Mouse (Mus musculus): Measurements from ENCODE around the gene Zzef1. TPM values are rescaled to one million over a fixed set of nuclear protein-coding genes. Genes with fewer than 3 reads are reported as not detected.

The Zzef1 gene
- polyA plus RNA-seq, 1 experiment = 25.8 TPM

DNA sequence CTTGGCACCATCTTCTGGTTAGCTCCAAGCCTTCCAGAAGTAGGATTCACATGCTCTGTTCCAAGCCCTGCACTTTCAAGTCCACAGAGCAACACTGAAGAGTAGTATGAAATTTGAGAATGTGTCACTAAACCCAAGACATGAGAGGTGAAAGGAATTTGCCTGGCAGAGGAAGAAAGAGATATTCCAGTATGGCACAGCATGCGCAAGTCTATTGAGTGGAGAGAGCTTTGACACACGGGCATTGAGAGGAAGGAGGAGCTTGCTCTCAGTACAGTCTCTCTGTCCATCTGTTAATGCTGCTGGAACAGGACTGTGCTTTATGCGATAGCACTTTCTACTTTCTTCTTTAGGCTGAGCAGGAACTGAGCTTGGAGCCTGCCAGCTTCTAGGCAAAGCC lies 7.0 kb downstream of the Zzef1 start:
- TF ChIP-seq POLR2A (IDR thresholded peaks at IDR 0.05; ENCODE audit: borderline replicate concordance, low read depth, low read length) (no peak), CTCF (IDR thresholded peaks at IDR 0.05; ENCODE audit: low read depth, low read length) (no peak)
- peaks cover 17% of the 10 kb centered on the region for H3K4me1 ChIP-seq (ENCODE audit: control insufficient read depth, insufficient read depth, low read length)
- no peak overlapping the region for H3K4me3 ChIP-seq (ENCODE audit: insufficient read depth, low read length)
- no peak overlapping the region for H3K27ac ChIP-seq (ENCODE audit: insufficient read depth, low read depth, low read length)

DNA sequence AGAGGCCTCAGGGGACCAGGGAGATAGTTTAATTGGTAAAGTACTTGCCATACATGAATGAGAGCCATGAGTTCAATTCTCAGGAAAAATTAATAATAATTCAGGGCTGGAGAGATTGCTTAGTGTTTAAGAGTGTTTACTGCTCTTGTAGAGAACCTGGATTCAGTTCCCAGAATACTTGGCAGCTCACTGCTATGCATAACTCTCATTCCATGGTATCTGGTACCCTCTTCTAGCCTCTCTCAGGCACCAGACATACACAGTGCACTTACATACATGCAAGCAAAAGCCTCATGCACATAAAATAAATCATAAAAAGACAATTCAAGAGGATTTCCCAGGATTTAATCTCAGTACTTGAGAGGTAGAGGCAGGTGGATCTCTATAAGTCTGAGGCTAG lies 8.6 kb downstream of the Zzef1 start:
- H3K4me3 ChIP-seq (ENCODE audit: insufficient read depth, low read length) = no peak overlapping the region
- no peak overlapping the region for H3K27ac ChIP-seq (ENCODE audit: insufficient read depth, low read depth, low read length)
- no peak for TF ChIP-seq POLR2A (IDR thresholded peaks at IDR 0.05; ENCODE audit: borderline replicate concordance, low read depth, low read length)
- TF ChIP-seq CTCF (IDR thresholded peaks at IDR 0.05; ENCODE audit: low read depth, low read length) = no peak
- H3K4me1 ChIP-seq (ENCODE audit: control insufficient read depth, insufficient read depth, low read length) = peaks cover 18% of the 10 kb centered on the region

DNA sequence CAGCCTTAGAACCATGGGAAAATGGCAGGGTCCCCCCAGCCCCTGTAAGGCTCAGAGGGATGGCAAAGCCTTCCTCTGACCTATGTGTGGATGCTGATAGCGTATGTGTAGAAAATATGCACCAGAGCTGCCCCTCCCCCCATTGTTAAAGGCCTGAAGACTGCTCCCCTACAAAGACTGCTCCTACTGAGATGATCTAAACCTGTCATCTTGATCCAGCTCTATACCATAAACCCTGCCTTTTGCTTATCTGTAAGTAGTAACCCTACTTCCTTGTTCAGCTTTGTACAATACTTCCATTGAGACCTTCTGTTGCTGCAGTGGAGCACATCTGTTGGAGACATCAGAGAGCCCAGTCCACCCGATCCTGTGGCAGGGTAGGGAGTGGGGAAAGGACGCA lies 9.2 kb downstream of the Zzef1 start:
- peaks cover 19% of the 10 kb centered on the region for H3K4me1 ChIP-seq (ENCODE audit: control insufficient read depth, insufficient read depth, low read length)
- H3K27ac ChIP-seq (ENCODE audit: insufficient read depth, low read depth, low read length) = no peak overlapping the region
- H3K4me3 ChIP-seq (ENCODE audit: insufficient read depth, low read length) = no peak overlapping the region
- TF ChIP-seq POLR2A (IDR thresholded peaks at IDR 0.05; ENCODE audit: borderline replicate concordance, low read depth, low read length) (no peak), CTCF (IDR thresholded peaks at IDR 0.05; ENCODE audit: low read depth, low read length) (no peak)

DNA sequence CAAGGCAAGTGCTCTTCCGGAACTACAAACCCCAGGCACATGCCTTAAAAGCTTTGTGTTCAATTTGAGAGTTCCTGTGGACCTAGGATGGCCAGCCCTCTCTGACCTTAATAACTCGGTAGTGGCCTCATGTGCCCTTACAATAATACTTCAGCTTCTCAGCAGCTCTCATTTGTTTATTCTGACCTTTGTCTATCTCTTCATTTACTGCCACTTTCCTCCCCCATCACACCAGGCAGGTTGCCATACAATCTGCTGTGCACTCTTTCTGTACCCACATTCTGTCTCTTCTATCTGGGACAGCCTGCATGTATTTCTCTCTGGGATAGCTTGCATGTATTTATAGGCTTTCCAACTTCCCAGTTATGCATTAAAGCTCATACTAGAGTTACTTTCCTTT lies 10.5 kb downstream of the Zzef1 start:
- Histone ChIP-seq H3K4me3 (ENCODE audit: insufficient read depth, low read length) (no peak overlapping the region), H3K27ac (ENCODE audit: insufficient read depth, low read depth, low read length) (no peak overlapping the region), H3K4me1 (ENCODE audit: control insufficient read depth, insufficient read depth, low read length) (peaks cover 23% of the 10 kb centered on the region)
- no peak for TF ChIP-seq POLR2A (IDR thresholded peaks at IDR 0.05; ENCODE audit: borderline replicate concordance, low read depth, low read length)
- TF ChIP-seq CTCF (IDR thresholded peaks at IDR 0.05; ENCODE audit: low read depth, low read length) = no peak

DNA sequence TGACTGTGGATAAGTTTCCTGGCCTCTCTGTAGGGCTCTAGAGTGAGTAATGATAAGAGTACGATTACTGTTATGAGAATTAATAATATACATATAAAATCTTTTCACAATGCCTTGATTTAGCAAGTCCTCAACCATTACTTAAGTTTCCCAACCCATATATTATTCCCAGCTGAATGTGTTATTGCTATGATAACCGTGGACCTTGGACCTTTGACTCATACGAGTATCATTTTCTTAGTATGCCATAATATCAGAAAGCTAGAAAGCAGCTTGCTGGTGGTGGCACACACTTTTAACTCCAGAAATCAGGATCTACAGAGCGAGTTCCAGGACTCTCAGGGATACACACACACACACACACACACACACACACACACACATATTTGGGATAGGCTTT lies 12.0 kb downstream of the Zzef1 start:
- Histone ChIP-seq H3K27ac (ENCODE audit: insufficient read depth, low read depth, low read length) (no peak overlapping the region), H3K4me1 (ENCODE audit: control insufficient read depth, insufficient read depth, low read length) (peaks cover 34% of the 10 kb centered on the region), H3K4me3 (ENCODE audit: insufficient read depth, low read length) (no peak overlapping the region)
- no peak for TF ChIP-seq CTCF (IDR thresholded peaks at IDR 0.05; ENCODE audit: low read depth, low read length)
- TF ChIP-seq POLR2A (IDR thresholded peaks at IDR 0.05; ENCODE audit: borderline replicate concordance, low read depth, low read length) = no peak

DNA sequence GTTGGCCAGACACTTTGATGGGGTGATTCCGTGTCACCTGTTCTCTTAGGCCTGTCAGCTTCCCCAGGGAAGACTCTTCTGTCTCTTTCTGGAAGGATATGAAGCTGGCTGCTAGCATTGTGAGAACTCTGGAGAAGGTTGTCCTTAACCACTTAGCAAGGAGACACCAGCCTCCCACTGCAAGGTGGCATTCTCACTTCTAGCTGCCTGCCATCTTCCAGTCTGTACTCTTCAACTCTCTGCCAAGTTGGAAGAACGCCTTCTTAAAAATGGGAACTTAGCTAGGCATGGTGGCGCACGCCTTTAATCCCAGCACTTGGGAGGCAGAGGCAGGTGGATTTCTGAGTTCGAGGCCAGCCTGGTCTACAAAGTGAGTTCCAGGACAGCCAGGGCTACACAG lies 17.7 kb downstream of the Zzef1 start:
- TF ChIP-seq CTCF (IDR thresholded peaks at IDR 0.05; ENCODE audit: low read depth, low read length) (no peak), POLR2A (IDR thresholded peaks at IDR 0.05; ENCODE audit: borderline replicate concordance, low read depth, low read length) (no peak)

DNA sequence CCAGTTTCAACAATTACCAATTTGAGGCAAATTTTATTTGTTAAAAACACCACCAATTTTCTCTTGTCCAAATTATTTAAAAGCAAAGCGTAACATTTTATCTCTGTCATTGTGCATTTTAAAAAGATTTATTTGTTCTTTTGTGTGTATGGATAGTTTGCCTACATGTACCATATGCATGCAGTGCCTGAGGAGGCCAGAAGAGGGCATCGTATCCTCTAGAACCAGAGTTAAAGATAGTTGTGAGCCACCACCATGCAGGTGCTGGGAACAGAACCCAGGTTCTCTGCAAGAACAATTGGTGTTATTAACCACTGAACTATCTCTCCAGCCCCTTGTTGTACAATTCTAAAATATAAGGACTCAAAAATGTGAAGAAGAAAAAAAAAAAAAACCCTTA lies 18.2 kb downstream of the Zzef1 start:
- TF ChIP-seq CTCF (IDR thresholded peaks at IDR 0.05; ENCODE audit: low read depth, low read length) (no peak), POLR2A (IDR thresholded peaks at IDR 0.05; ENCODE audit: borderline replicate concordance, low read depth, low read length) (no peak)
- H3K4me3 ChIP-seq (ENCODE audit: insufficient read depth, low read length) = no peak overlapping the region
- H3K27ac ChIP-seq (ENCODE audit: insufficient read depth, low read depth, low read length) = no peak overlapping the region
- peaks cover 25% of the 10 kb centered on the region for H3K4me1 ChIP-seq (ENCODE audit: control insufficient read depth, insufficient read depth, low read length)

More for the DNA sequence above, 17.7 kb downstream of the Zzef1 start:
- Histone ChIP-seq H3K4me1 (ENCODE audit: control insufficient read depth, insufficient read depth, low read length) (peaks cover 25% of the 10 kb centered on the region), H3K4me3 (ENCODE audit: insufficient read depth, low read length) (no peak overlapping the region), H3K27ac (ENCODE audit: insufficient read depth, low read depth, low read length) (no peak overlapping the region)

DNA sequence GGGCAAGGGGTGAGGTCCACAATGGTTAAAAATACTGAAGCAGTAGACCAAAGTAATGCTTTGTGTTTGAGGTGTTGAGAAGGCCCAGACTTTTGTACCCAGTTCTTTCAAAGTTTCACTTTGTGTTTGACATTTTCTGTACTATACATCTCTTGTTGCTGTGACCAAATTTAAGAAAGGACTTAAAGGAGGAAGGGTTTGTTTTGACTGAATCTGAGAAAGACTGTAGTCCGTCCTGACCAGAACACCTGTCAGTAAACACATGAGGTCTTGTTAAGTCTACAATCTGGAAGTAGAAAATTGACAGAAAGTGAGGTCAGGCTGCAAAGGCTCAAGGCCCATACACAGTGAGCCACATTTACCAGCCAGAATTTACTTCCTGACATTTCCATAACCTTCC lies 20.8 kb downstream of the Zzef1 start:
- peaks cover 15% of the 10 kb centered on the region for H3K4me1 ChIP-seq (ENCODE audit: control insufficient read depth, insufficient read depth, low read length)
- H3K4me3 ChIP-seq (ENCODE audit: insufficient read depth, low read length) = no peak overlapping the region
- TF ChIP-seq CTCF (IDR thresholded peaks at IDR 0.05; ENCODE audit: low read depth, low read length) (no peak), POLR2A (IDR thresholded peaks at IDR 0.05; ENCODE audit: borderline replicate concordance, low read depth, low read length) (no peak)

DNA sequence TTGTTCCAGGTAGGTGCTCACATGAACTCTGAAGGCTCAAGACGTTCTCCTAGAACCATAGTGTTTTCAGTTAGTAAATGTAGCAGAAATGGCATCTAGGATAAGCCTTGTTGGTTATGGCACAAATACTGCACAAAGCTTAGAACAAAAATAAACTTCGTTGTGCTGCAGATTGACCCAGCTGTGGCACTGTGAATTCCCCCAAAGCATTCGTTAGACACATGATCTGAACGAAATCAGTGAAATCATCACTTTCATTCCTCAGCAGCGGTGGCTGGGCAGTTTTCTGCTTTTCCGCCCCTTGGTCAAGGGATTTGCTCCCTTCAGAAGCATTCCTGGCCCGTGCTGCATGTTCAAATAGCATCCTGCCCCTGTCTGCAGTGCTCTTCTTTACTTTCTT lies 22.0 kb downstream of the Zzef1 start:
- H3K4me1 ChIP-seq (ENCODE audit: control insufficient read depth, insufficient read depth, low read length) = peaks cover 8% of the 10 kb centered on the region
- H3K27ac ChIP-seq (ENCODE audit: insufficient read depth, low read depth, low read length) = no peak overlapping the region
- no peak overlapping the region for H3K4me3 ChIP-seq (ENCODE audit: insufficient read depth, low read length)
- TF ChIP-seq POLR2A (IDR thresholded peaks at IDR 0.05; ENCODE audit: borderline replicate concordance, low read depth, low read length) (no peak), CTCF (IDR thresholded peaks at IDR 0.05; ENCODE audit: low read depth, low read length) (no peak)

More for the DNA sequence above, 20.8 kb downstream of the Zzef1 start:
- no peak overlapping the region for H3K27ac ChIP-seq (ENCODE audit: insufficient read depth, low read depth, low read length)

DNA sequence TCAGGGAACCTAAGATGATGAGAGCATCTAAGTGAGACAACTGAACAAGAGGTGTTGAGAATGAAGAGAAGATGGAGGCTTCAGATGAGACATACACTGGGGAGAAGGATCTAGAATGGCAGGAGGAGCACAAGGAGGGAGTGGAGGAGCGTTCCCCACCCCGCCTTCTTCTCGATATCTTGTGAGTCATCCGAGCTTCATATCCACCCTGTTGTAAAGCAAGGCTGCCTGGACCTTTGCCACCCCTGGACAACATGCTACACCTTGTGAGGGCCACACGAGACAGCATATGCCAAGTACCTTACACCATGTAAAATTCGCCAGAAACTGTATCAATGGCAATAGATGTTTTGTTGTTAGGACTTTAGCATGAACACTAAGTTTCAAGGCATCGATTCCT lies 25.0 kb downstream of the Zzef1 start:
- no peak overlapping the region for H3K4me3 ChIP-seq (ENCODE audit: insufficient read depth, low read length)
- no peak overlapping the region for H3K27ac ChIP-seq (ENCODE audit: insufficient read depth, low read depth, low read length)
- peaks cover 5% of the 10 kb centered on the region for H3K4me1 ChIP-seq (ENCODE audit: control insufficient read depth, insufficient read depth, low read length)
- no peak for TF ChIP-seq CTCF (IDR thresholded peaks at IDR 0.05; ENCODE audit: low read depth, low read length)
- TF ChIP-seq POLR2A (IDR thresholded peaks at IDR 0.05; ENCODE audit: borderline replicate concordance, low read depth, low read length) = no peak

DNA sequence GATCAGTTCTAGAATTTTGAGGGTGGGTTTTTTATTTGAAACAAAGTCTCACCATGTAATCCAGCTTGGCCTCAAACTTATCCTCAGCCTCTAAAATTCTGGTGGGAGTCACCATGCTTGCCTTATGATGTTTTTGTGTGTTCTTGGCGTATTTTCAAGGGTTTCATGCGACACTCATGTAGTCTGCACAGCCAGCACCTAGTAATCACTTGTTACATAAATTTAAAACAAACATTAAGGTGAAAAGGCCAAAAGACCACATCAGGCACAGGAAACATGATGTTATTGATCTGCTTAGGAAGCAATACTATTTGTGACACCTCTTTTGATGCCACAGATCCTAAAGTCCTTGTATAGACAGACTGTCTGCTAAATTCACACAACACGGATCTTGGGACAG lies 33.8 kb downstream of the Zzef1 start:
- TF ChIP-seq CTCF (IDR thresholded peaks at IDR 0.05; ENCODE audit: low read depth, low read length) (no peak), POLR2A (IDR thresholded peaks at IDR 0.05; ENCODE audit: borderline replicate concordance, low read depth, low read length) (no peak)
- no peak overlapping the region for H3K4me3 ChIP-seq (ENCODE audit: insufficient read depth, low read length)
- H3K4me1 ChIP-seq (ENCODE audit: control insufficient read depth, insufficient read depth, low read length) = no peaks in the 10 kb centered on the region
- H3K27ac ChIP-seq (ENCODE audit: insufficient read depth, low read depth, low read length) = no peak overlapping the region
